Mouse (Mus musculus): ENCODE data around the gene Smg6.

GRCm38 (mm10) chr11:75092656-75093055 lies 167.0 kb downstream of the Smg6 start:
- TF ChIP-seq CTCF (IDR thresholded peaks at IDR 0.05; ENCODE audit: low read depth, low read length) (no peak), POLR2A (IDR thresholded peaks at IDR 0.05; ENCODE audit: insufficient read depth, low read length) (no peak)

All from ES-Bruce4 (cell line).